9 mouse cellular contexts compared by ENCODE assay signal in genomic region chr7:102337898-102338297, GRCm38 (mm10).
DNase-seq lines count a peak whose midpoint lies in the region; ATAC-seq and TF ChIP-seq lines count a peak whose summit lies in the region.
"Had no signal": no experiment of that assay in that cellular context is flagged by ENCODE, and none has a peak within 500 bp of the region (broad histone marks: within the 10 kb centered on the region; RNA-seq: fewer than 3 reads in every experiment).

No protein-coding gene starts in this region.

- no peaks in the 10 kb centered on the region for H3K36me3 ChIP-seq in CH12.LX (replicated peaks in 1 of 2; ENCODE audit: control insufficient read depth in 1 of 2, insufficient read depth in 1 of 2, low read length in 1 of 2)
- H3K36me3 ChIP-seq in lung, postnatal 0 days (ENCODE audit: insufficient read depth, low read length): no peaks in the 10 kb centered on the region
- no peaks in the 10 kb centered on the region for H3K36me3 ChIP-seq in hindbrain, embryonic 11.5 days (ENCODE audit: control insufficient read depth, insufficient read depth, low read length)
- H3K36me3 ChIP-seq in forebrain, embryonic 15.5 days: no peaks in the 10 kb centered on the region
- H3K36me3 ChIP-seq: embryonic facial prominence, embryonic 12.5 days had no signal

- H3K4me3 ChIP-seq in CH12.LX (replicated peaks in 1 of 3; ENCODE audit: low read depth in 2 of 3, low read length in 2 of 3, poor library complexity in 1 of 3): no peak overlapping the region
- no peak overlapping the region for H3K4me3 ChIP-seq in lung, postnatal 0 days (ENCODE audit: low read depth, low read length)
- H3K4me3 ChIP-seq in hindbrain, embryonic 11.5 days (ENCODE audit: low read depth, low read length): no peak overlapping the region
- no peak overlapping the region for H3K4me3 ChIP-seq in forebrain, embryonic 15.5 days
- H3K4me3 ChIP-seq: embryonic facial prominence, embryonic 12.5 days had no signal

- peak; percentile 18 to 37 for DNase-seq in cerebellum, adult 18-20 months
- DNase-seq in cerebellum, adult 8-10 months: no peak
- peak; percentile 28 for DNase-seq in CH12.LX (ENCODE audit: extremely low read depth)
- peak; percentile 82 for DNase-seq in lung, postnatal 0 days (ENCODE audit: low spot score)
- peak; percentile 68 for DNase-seq in thymus, postnatal 25 days
- no peak for DNase-seq in hindbrain, embryonic 11.5 days (ENCODE audit: low spot score)

- no peak for TF ChIP-seq EP300 in CH12.LX (IDR thresholded peaks at IDR 0.05; ENCODE audit: low read length)
- peak; percentile 26; the same call in 1 of the 2 replicates for TF ChIP-seq EP300 in lung, postnatal 0 days (IDR thresholded peaks at IDR 0.05)

- WGBS in lung, postnatal 0 days: 0% methylated on average over 3 of the region's 3 CpGs
- 65% methylated on average over 3 of the region's 3 CpGs for WGBS in hindbrain, embryonic 11.5 days
- 58% methylated on average over 3 of the region's 3 CpGs for WGBS in forebrain, embryonic 15.5 days

- no peaks in the 10 kb centered on the region for H3K27me3 ChIP-seq in CH12.LX (replicated peaks)
- H3K27me3 ChIP-seq in lung, postnatal 0 days (replicated peaks; ENCODE audit: insufficient read depth, low read length): no peaks in the 10 kb centered on the region
- H3K27me3 ChIP-seq in hindbrain, embryonic 11.5 days (ENCODE audit: control insufficient read depth, insufficient read depth, low read length): no peaks in the 10 kb centered on the region
- H3K27me3 ChIP-seq in forebrain, embryonic 15.5 days: no peaks in the 10 kb centered on the region
- H3K27me3 ChIP-seq: embryonic facial prominence, embryonic 12.5 days had no signal

- peak overlapping the region; percentile 29; the same call in 1 of the 2 replicates for H3K4me2 ChIP-seq in CH12.LX (ENCODE audit: insufficient read depth, low read depth, poor library complexity, severe bottlenecking)
- no peak overlapping the region for H3K4me2 ChIP-seq in lung, postnatal 0 days (replicated peaks; ENCODE audit: low read depth, low read length)
- H3K4me2 ChIP-seq in hindbrain, embryonic 11.5 days (replicated peaks; ENCODE audit: low read depth, low read length): no peak overlapping the region
- no peak overlapping the region for H3K4me2 ChIP-seq in forebrain, embryonic 15.5 days (replicated peaks)
- H3K4me2 ChIP-seq: embryonic facial prominence, embryonic 12.5 days had no signal

- dilution Hi-C loops in CH12.LX (cut with MboI; ENCODE audit: extremely low pct_ligation_motif_present, extremely low pct_unique_long_range_greater_than_20kb, low sequenced_read_pairs): no loop called here

- no peak overlapping the region; the same call in 1 of the 2 replicates for H3K9ac ChIP-seq in CH12.LX (ENCODE audit: insufficient read depth, low read depth)
- no peak overlapping the region for H3K9ac ChIP-seq in lung, postnatal 0 days (replicated peaks; ENCODE audit: low read depth)
- H3K9ac ChIP-seq in hindbrain, embryonic 11.5 days (ENCODE audit: low read depth, low read length): no peak overlapping the region
- no peak overlapping the region for H3K9ac ChIP-seq in forebrain, embryonic 15.5 days (replicated peaks)
- H3K9ac ChIP-seq: embryonic facial prominence, embryonic 12.5 days had no signal

- H3K27ac ChIP-seq in CH12.LX (ENCODE audit: insufficient read depth, low read depth): no peak overlapping the region
- 0 out of 2 replicates have a peak overlapping the region, but pooled peaks have one; percentile 20 for H3K27ac ChIP-seq in lung, postnatal 0 days (ENCODE audit: low read length)
- no peak overlapping the region for H3K27ac ChIP-seq in hindbrain, embryonic 11.5 days (ENCODE audit: low read depth, low read length)
- H3K27ac ChIP-seq in forebrain, embryonic 15.5 days (replicated peaks): no peak overlapping the region
- H3K27ac ChIP-seq: embryonic facial prominence, embryonic 12.5 days had no signal

- no peak for TF ChIP-seq RAD21 in CH12.LX (IDR thresholded peaks at IDR 0.05; ENCODE audit: low read depth, low read length)

- TF ChIP-seq POLR2A in CH12.LX (IDR thresholded peaks at IDR 0.05; ENCODE audit: low read depth, low read length): no peak

- peaks cover 0 to 26% of the 10 kb centered on the region in 2 experiments; a peak in 2 of 4 replicates for H3K4me1 ChIP-seq in CH12.LX (ENCODE audit: control insufficient read depth in 1 of 2, insufficient read depth in 2 of 2)
- no peaks in the 10 kb centered on the region for H3K4me1 ChIP-seq in lung, postnatal 0 days (ENCODE audit: insufficient read depth, low read depth, low read length)
- H3K4me1 ChIP-seq in hindbrain, embryonic 11.5 days (replicated peaks; ENCODE audit: control insufficient read depth, insufficient read depth, low read length): no peaks in the 10 kb centered on the region
- H3K4me1 ChIP-seq in forebrain, embryonic 15.5 days: no peaks in the 10 kb centered on the region
- H3K4me1 ChIP-seq: embryonic facial prominence, embryonic 12.5 days had no signal

- no peaks in the 10 kb centered on the region for H3K9me3 ChIP-seq in CH12.LX (replicated peaks; ENCODE audit: low read length)
- H3K9me3 ChIP-seq in lung, postnatal 0 days (ENCODE audit: low read length): no peaks in the 10 kb centered on the region
- no peaks in the 10 kb centered on the region for H3K9me3 ChIP-seq in hindbrain, embryonic 11.5 days (ENCODE audit: control insufficient read depth, low read length)
- no peaks in the 10 kb centered on the region for H3K9me3 ChIP-seq in forebrain, embryonic 15.5 days
- H3K9me3 ChIP-seq: embryonic facial prominence, embryonic 12.5 days had no signal

- peak; percentile 94 to 99 for ATAC-seq in hematopoietic stem cell, adult 5-6 weeks (replicated peaks in 1 of 2; ENCODE audit: insufficient read depth in 1 of 2, low FRiP score in 2 of 2, low TSS enrichment in 1 of 2, low read depth in 1 of 2, poor library complexity in 2 of 2, severe bottlenecking in 2 of 2)
- ATAC-seq in lung, postnatal 0 days: peak; percentile 83
- no peak for ATAC-seq in hindbrain, embryonic 11.5 days (ENCODE audit: low FRiP score)
- ATAC-seq in forebrain, embryonic 15.5 days (replicated peaks): no peak

- no peak for TF ChIP-seq CTCF in CH12.LX (conservative IDR thresholded peaks at IDR 0.05 in 1 of 2, IDR thresholded peaks at IDR 0.05 in 1 of 2; ENCODE audit: low read depth in 2 of 2, low read length in 2 of 2)
- no peak for TF ChIP-seq CTCF in lung, postnatal 0 days (IDR thresholded peaks at IDR 0.05)

- in situ Hi-C loops in CH12.LX (cut with MboI; ENCODE audit: low pct_ligation_motif_present, low pct_unique_long_range_greater_than_20kb, low sequenced_read_pairs): no loop called here

- no peaks in the 10 kb centered on the region for H3K79me2 ChIP-seq in CH12.LX (replicated peaks; ENCODE audit: control insufficient read depth, extremely low read depth, insufficient read depth, poor library complexity, severe bottlenecking)

TF ChIP-seq in CH12.LX, 34 proteins besides CTCF, POLR2A, EP300 and RAD21:
- TF ChIP-seq IRF4 (IDR thresholded peaks at IDR 0.05; ENCODE audit: low read depth, low read length): peak; percentile 46; the same call in 1 of the 2 replicates
- TF ChIP-seq MEF2A (IDR thresholded peaks at IDR 0.05; ENCODE audit: borderline replicate concordance, low read depth, low read length): peak; percentile 38; the same call in 1 of the 2 replicates
- TF ChIP-seq MAZ (IDR thresholded peaks at IDR 0.05; ENCODE audit: low read depth, low read length): no peak

Comparison
In these comparisons a context has a peak if more than half of its experiments do, and no peak if none do; other contexts are left out.
1. DNase-seq: peak in cerebellum, adult 18-20 months (2 of 2), CH12.LX (single experiment), lung, postnatal 0 days (single experiment) and thymus, postnatal 25 days (single experiment); none in cerebellum, adult 8-10 months (single experiment) and hindbrain, embryonic 11.5 days (single experiment).
2. ATAC-seq: peak in hematopoietic stem cell, adult 5-6 weeks (2 of 2) and lung, postnatal 0 days (single experiment); none in hindbrain, embryonic 11.5 days (single experiment) and forebrain, embryonic 15.5 days (single experiment).